Mouse (Mus musculus) testis, adult 2 months (tissue): ENCODE data around the gene Ngb. TPM values are rescaled to one million over a fixed set of nuclear protein-coding genes. Genes with fewer than 3 reads are reported as not detected.

ENCODE experiments used
- H3K27ac ChIP-seq: fragments of 200-500 bp; 2 replicates; pipeline ENCODE4 v1.5.1; 2012; ENCODE audit warnings: low read depth, low read length; ENCODE audit not compliant: control insufficient read depth, insufficient read depth
- H3K27me3 ChIP-seq: fragments of 200-500 bp; 2 replicates; pipeline ENCODE4 v1.6.1; 2012; ENCODE audit warnings: mild to moderate bottlenecking, low read length, moderate library complexity; ENCODE audit not compliant: control insufficient read depth, insufficient read depth
- H3K36me3 ChIP-seq: fragments of 200-500 bp; 2 replicates; pipeline ENCODE4 v1.6.1; 2012; ENCODE audit warnings: mild to moderate bottlenecking, low read length; ENCODE audit not compliant: control insufficient read depth, insufficient read depth
- H3K4me1 ChIP-seq: fragments of 200-500 bp; 2 replicates; pipeline ENCODE4 v1.6.1; 2012; ENCODE audit warnings: low read length; ENCODE audit not compliant: control insufficient read depth, insufficient read depth
- H3K4me3 ChIP-seq: fragments of 200-500 bp; 2 replicates; pipeline ENCODE4 v1.5.1; 2012; ENCODE audit warnings: low read depth, mild to moderate bottlenecking, low read length, moderate library complexity, mixed read lengths; ENCODE audit not compliant: control insufficient read depth
- CTCF ChIP-seq: fragments of 200-500 bp; IDR thresholded peaks from 2 replicates; pipeline ENCODE4 v1.5.1; 2012; ENCODE audit warnings: low read depth, mild to moderate bottlenecking, inconsistent platforms, low read length, moderate library complexity; ENCODE audit not compliant: control insufficient read depth, insufficient read depth, insufficient replicate concordance
- POLR2A ChIP-seq: fragments of 200-500 bp; IDR thresholded peaks from 2 replicates; pipeline ENCODE4 v1.6.1; 2012; ENCODE audit warnings: low read depth, mild to moderate bottlenecking, inconsistent platforms, low read length, moderate library complexity; ENCODE audit not compliant: control insufficient read depth
- polyA plus RNA-seq: library from polyadenylated mRNA; depleted of rRNA; stranded (reverse); fragments of >200 nt; gene quantifications from 2 replicates; pipeline ENCODE4 v1.2.3, GENCODE M21; 2012

Ngb gene
- polyA plus RNA-seq, 1 experiment, result 1.5 TPM

GRCm38 (mm10) chr12:87093249-87093648, 9.1 kb downstream of the Ngb start:
- Histone ChIP-seq H3K36me3 (no peaks in the 10 kb centered on the region), H3K27ac (no peak overlapping the region), H3K4me3 (no peak overlapping the region), H3K27me3 (no peaks in the 10 kb centered on the region), H3K4me1 (no peaks in the 10 kb centered on the region)
- no peak for TF ChIP-seq CTCF
- TF ChIP-seq POLR2A, result no peak

- Histone ChIP-seq H3K4me3 (no peak overlapping the region), H3K36me3 (no peaks in the 10 kb centered on the region), H3K27me3 (no peaks in the 10 kb centered on the region), H3K27ac (no peak overlapping the region), H3K4me1 (peaks cover 3% of the 10 kb centered on the region)
- no peak for TF ChIP-seq POLR2A
- no peak for TF ChIP-seq CTCF
These were observed 10.4 kb downstream of the Ngb start for GRCm38 (mm10) chr12:87091916-87092315.

GRCm38 (mm10) chr12:87089701-87090100, 12.6 kb downstream of the Ngb start:
- H3K27ac ChIP-seq, result no peak overlapping the region
- no peaks in the 10 kb centered on the region for H3K27me3 ChIP-seq
- H3K36me3 ChIP-seq, result no peaks in the 10 kb centered on the region
- TF ChIP-seq CTCF, result no peak
- TF ChIP-seq POLR2A, result no peak
- peaks cover 11% of the 10 kb centered on the region for H3K4me1 ChIP-seq
- no peak overlapping the region for H3K4me3 ChIP-seq

DNA sequence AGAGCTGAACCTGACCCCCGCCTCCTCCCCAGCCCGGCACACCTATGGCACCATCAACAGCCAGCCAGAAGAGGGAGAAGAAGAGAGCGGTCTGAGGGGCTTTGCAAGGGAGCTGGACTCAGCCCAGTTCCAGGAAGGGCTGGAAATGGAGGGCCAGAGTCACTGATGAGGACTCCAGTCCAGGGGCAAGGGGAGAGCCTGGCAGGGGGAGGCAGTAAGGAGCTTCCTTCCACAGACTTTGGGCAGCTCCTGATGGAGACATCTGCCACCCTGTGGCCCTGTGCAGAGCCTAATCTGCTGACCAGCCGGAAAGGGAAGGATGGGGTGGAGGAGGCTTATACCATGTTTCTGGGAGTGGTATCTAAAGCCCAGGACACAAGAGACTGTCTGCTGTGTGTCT, 13.1 kb downstream of the Ngb start:
- Histone ChIP-seq H3K4me3 (no peak overlapping the region), H3K27ac (no peak overlapping the region), H3K4me1 (peaks cover 13% of the 10 kb centered on the region), H3K36me3 (no peaks in the 10 kb centered on the region), H3K27me3 (no peaks in the 10 kb centered on the region)
- TF ChIP-seq CTCF (no peak), POLR2A (no peak)

- H3K4me1 ChIP-seq, result peaks cover 13% of the 10 kb centered on the region
- no peaks in the 10 kb centered on the region for H3K36me3 ChIP-seq
- H3K27ac ChIP-seq, result no peak overlapping the region
- TF ChIP-seq CTCF (no peak), POLR2A (no peak)
- no peak overlapping the region for H3K4me3 ChIP-seq
- no peaks in the 10 kb centered on the region for H3K27me3 ChIP-seq
These were observed 14.0 kb downstream of the Ngb start for GRCm38 (mm10) chr12:87088331-87088730.

- no peaks in the 10 kb centered on the region for H3K27me3 ChIP-seq
- H3K27ac ChIP-seq, result no peak overlapping the region
- no peak for TF ChIP-seq CTCF
- TF ChIP-seq POLR2A, result no peak
- no peaks in the 10 kb centered on the region for H3K36me3 ChIP-seq
- H3K4me1 ChIP-seq, result peaks cover 13% of the 10 kb centered on the region
- H3K4me3 ChIP-seq, result no peak overlapping the region
These were observed 15.1 kb downstream of the Ngb start for GRCm38 (mm10) chr12:87087236-87087635.

DNA sequence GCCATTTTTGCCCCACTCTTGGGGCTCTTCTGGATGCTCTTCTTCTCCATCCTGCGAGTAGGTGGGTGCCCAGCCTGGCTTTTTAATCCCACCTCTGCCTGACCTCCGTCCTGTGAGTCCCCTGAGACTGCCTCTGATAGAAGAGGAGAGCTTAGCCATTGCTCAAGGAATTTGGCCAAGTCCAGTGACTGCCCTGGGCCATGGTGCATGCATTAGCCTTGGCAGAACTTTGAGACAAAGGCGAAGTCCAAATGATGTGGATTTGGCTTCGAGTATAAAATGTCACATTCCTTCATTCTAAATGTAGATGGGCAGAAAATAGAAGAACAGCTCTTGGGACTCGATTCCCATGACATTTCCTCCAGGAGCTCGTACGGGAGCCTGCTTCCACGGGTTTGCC, 19.5 kb downstream of the Ngb start:
- H3K27ac ChIP-seq, result no peak overlapping the region
- no peak overlapping the region for H3K4me3 ChIP-seq
- TF ChIP-seq CTCF, result no peak
- no peak for TF ChIP-seq POLR2A
- H3K4me1 ChIP-seq, result peaks cover 13% of the 10 kb centered on the region
- H3K36me3 ChIP-seq, result no peaks in the 10 kb centered on the region
- no peaks in the 10 kb centered on the region for H3K27me3 ChIP-seq

DNA sequence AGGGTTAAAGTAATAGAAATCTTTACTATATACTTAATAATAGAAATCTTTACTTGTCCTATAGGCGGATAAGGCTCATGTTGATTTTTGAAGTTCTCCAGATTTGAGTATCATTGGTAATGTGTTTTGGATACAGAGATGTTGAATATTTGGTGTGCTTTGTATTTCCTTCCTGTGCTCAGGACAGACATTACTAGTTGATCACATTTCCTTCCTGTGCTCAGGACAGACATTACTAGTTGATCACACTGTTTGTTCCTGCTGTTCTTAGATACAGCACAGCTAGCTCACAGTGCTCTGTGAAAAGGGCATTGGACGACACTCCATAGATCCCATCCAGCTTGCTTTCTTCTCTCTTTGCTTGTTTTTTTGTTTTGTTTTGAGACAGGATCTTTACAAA, 25.7 kb downstream of the Ngb start:
- Histone ChIP-seq H3K4me3 (no peak overlapping the region), H3K36me3 (no peaks in the 10 kb centered on the region)
- TF ChIP-seq POLR2A (no peak), CTCF (no peak)

More for the DNA sequence above, 25.7 kb downstream of the Ngb start:
- Histone ChIP-seq H3K4me1 (no peaks in the 10 kb centered on the region), H3K27ac (no peak overlapping the region), H3K27me3 (no peaks in the 10 kb centered on the region)
